Mouse (Mus musculus): ENCODE data around the gene Arsb. TPM values are rescaled to one million over a fixed set of nuclear protein-coding genes. Genes with fewer than 3 reads are reported as not detected.

Arsb gene
- total RNA-seq, 1 experiment from 2014 or later: 6.3 TPM

DNA sequence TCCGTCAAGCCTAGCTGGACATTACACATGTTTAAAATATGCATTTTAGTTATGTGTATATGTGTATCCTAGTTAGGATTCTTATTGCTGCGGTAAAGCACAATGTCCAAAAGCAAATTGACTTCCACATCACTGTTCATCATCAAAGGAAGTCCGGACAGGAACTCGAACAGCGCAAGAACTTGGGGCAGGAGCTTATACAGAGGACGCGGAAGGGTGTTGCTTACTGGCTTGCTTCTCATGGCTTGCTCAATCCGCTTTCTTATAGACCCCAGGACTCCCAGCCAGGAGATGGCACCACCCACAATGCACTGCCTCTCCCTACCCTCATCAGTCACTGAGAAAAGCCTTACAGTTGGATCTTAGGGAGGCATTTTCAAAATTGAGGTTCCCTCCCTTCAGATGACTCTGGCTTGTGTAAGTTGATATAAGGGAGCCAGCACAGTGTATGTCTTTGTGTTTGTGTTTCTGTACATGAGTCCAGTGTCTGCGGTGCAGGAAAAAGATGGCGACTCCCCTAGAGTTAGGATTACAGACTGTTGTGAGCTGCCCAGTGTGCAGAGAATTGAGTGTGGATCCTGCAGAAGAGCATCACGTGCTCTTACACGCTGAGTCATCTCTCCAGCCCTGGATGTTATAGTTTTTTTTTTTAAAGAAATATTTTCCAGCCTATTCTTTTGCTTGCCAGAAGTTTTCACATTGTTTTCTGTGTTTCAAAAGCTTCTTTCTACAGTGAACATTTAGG, 66.2 kb downstream of the Arsb start:
- ATAC-seq (ENCODE audit: extremely low read depth, insufficient number of reproducible peaks, low FRiP score, poor library complexity, severe bottlenecking): no peak

DNA sequence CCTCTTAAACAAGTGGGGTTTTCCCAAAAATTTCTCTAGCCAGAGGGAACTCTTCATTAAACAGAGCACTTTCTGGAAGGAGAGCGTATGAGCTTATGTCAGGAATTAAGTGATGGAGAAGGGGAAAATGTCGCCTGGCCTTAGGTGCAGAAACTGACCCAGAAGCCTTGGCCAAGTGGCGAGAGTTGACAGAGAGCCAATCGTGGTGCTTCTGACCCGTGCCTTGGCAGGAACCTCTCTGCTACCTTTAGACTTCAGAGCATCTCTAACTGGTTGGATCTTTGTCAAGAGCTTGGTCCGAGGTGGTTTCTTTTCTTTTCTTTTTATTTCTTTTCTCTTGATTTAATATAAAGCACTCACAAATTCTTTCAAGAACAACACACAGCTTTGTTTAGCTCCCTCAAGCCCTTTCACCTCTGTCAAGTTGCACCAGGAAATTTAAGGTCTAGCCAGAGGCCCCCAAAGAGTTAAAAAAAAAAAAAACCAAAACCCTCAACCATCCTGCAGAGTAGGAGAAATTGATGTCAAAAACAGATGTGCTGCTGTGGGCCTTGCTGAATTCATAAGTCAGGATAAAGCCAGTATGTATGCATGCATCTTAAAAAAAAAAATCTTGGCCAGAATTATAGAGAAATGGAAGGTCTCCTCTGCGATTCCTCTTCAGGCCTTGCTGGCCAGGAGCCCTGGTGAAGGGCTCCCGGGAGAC, 67.2 kb downstream of the Arsb start:
- no peak for ATAC-seq (ENCODE audit: extremely low read depth, insufficient number of reproducible peaks, low FRiP score, poor library complexity, severe bottlenecking)

DNA sequence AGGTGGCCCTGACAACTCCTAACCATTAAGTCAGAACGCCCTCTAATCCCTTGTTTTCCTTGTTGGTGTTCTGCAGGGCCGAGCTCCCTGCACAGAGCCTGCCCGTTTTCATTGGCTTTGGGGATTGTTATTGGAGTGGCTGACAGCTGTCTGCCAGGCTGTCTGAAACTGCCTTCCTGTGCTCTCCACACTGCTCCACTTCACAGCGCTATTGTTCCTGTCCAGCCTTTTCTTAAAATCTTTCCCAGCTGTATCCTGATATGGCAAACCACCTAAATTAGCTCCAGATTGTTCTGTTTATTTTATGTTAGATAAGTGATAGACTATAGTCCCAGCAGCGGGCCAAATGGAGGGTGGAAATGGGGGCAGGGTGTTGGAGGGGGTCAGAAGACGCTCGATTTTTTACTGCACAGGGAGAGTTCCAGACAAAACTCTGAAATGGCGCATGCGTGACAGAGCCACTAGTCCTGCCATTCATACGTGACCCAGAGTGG, 67.8 kb downstream of the Arsb start:
- ATAC-seq (ENCODE audit: extremely low read depth, insufficient number of reproducible peaks, low FRiP score, poor library complexity, severe bottlenecking): no peak

DNA sequence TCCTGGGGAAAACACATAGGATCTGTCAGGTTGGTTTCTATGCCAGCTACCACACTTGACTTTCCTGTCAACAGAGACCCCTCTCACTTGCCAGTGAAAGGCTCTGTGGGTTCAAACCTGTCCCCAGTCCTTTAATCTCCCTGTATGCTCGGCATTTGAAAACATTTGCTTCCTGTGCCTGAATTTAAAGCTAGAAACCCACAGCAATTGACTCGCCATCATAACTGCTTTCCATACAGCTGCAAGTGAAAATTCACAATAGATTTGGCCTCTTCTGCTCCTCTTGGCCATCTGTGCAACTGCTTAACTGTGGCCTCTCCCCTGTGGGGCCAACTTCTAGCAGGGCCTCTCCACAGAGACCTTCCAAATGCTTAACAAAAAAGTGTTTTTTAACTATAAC, 68.3 kb downstream of the Arsb start:
- no peak for ATAC-seq (ENCODE audit: extremely low read depth, insufficient number of reproducible peaks, low FRiP score, poor library complexity, severe bottlenecking)

DNA sequence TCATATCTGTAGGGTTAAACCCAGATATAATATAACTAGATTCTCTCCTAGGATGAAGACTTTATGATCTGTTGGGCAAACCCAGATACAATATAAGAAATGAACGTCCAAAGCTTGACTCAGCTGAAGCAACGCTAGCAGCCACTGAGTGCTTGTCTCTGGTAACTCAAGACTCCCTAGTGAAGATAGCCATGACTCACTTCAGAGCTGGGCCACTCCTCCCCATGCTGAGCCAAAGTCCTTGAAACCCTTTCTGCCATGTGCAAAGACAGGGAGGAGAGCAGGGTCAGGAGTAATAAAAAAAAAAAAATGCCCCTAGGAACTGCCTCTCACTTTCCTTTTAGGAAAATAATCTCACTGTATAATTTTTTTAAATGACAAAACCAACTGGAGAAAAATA, 68.7 kb downstream of the Arsb start:
- no peak for ATAC-seq (ENCODE audit: extremely low read depth, insufficient number of reproducible peaks, low FRiP score, poor library complexity, severe bottlenecking)

DNA sequence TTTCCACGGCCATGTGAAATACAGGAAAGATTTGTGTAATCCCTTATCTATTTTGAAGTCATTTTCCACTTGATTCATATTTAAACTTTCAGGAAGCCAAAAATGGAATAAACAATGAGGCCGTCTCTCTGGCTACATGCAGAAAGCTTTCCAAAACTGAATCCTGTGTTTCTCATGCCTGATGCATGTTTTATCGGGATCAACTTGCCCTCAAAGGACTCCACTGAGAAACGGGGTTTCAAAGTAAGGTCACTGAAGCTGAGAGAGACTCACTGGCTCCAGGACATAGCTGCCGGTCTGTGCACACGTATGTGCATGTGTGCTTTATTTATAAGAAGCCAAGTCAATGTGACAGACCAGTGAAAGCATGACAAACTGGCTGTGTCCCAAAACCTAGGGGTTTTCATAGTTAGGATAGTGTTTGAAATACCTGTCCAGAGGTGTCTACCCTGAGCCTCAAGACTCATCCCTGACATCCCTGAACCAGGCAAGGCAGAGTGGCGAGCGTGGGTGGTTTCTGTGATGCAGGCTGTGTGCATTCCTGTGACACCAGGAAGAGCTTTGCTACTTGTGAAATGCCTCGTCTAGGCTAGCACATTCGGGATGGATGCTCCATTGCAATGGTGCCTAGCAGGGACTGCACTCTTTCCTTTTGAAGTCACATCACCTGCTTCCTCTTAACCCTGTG, 75.5 kb downstream of the Arsb start:
- no peak for ATAC-seq (ENCODE audit: extremely low read depth, insufficient number of reproducible peaks, low FRiP score, poor library complexity, severe bottlenecking)

DNA sequence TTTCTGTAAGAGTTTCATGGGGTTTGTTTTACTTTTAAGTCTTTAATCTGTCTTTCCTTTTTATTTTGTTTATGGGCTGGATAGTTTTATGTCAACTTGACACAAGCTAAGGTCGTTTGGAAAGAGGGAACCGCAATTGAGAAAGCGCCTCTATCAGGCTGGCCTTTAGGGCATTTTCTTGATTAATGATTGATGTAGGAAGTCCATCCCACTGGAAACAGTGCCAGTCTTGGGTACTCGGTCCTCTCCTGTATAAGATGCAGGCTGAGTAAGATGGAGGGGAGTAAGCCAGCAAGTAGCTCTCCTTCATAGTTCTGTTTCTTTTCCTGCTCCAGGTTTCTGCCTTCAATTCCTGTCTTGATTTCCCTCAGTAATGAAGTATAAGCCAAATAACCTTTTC, 76.2 kb downstream of the Arsb start:
- ATAC-seq (ENCODE audit: extremely low read depth, insufficient number of reproducible peaks, low FRiP score, poor library complexity, severe bottlenecking): no peak

DNA sequence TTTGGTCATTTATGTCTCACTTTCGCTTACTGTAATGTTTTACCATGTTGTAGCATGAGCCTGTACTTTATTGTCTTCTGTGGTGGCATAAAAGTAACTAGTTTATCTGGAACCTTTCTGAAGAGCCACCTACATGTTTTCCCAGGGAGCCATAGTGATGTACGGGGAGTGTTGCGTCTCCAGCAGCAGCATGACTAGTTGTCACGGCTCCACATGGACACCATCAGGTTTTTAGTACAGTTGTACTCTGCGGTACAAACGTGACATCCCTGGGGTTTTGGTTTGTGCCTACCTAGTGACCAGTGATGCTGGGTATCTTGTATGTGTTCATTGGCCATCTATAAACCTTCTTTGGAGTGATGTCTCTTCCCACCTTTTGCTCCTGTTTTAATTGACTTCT, 77.2 kb downstream of the Arsb start:
- no peak for ATAC-seq (ENCODE audit: extremely low read depth, insufficient number of reproducible peaks, low FRiP score, poor library complexity, severe bottlenecking)

DNA sequence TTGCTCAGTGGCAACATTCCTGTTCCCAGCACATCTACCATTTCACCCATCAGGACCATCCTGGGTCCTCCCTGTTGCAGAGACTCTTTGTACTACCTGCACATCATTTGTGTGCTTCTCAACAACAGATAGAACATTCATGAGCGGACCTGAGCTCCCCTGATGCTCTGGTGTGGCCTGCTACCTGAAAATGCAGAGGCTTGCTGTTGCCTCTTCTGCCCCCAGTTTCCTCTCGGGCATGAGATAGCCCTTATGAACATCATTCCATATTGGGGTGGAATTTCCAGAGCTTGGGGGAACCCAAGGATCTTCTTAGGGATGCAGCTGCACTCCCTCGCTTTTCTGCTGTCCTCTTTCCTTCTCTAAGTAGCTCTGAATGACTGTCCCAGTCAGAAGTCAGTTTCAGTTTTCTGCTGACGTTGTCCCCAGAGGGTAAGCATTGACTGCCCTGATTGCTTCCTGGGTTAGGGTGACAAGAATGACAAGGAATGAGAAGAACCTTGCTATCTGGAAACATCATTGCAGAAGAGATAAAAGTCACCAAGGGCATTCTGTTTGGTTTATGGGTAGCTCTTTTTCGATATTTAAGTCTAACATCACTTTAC, 78.4 kb downstream of the Arsb start:
- ATAC-seq (ENCODE audit: extremely low read depth, insufficient number of reproducible peaks, low FRiP score, poor library complexity, severe bottlenecking): no peak

DNA sequence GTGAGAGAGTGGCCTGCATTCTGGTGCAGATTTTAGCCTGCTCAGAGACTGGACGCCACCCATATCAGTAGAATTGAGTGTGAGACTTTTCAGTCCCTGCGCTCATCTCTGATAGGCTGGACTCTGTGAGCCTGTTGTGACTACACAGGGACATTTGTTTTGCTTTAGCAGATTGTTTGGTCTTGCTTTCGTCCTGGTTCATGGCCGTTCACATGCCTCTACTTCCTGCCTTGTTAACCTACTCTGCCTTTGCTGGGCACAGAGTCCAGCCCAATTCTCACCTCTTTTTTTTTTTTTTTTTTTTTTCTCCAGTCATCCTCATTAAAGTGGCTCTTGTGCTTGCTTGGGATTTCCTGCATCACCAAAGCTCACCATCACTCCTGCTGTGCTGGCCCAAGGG, 79.2 kb downstream of the Arsb start:
- ATAC-seq (ENCODE audit: extremely low read depth, insufficient number of reproducible peaks, low FRiP score, poor library complexity, severe bottlenecking): no peak

DNA sequence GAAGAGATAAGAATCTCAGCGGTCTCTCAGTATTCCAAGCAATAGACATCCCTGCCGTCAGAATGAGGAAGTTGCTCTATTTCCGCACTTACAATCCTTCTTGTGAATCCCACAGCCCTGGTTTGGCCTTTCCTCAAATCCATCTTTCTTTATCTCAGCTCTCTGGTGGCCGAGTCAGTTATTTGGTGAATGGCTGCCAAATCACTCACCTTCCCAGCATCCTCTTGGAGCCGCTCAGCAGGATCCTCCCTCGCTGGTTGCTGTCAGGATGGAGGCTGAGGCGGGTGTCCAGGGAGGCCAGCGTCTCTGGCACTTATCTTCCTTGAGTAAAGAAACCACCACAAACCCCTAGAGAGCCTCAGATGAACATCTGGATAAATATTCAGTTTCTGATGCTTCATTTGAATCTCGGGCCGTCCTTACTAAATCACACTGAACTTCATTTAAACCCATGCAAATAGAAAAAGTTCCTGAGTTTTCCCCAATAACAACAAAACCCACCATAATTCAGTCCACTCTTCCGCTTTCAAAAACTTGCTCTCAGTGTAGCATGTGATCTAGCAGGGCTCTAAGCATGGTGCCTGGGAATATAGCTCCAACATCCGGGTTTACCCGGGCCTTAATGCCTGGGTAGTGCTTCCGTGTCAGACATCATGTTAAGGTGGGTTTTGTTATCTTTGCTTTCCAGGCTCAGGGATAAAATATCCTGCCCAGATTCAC, 81.1 kb downstream of the Arsb start:
- ATAC-seq (ENCODE audit: extremely low read depth, insufficient number of reproducible peaks, low FRiP score, poor library complexity, severe bottlenecking): no peak

DNA sequence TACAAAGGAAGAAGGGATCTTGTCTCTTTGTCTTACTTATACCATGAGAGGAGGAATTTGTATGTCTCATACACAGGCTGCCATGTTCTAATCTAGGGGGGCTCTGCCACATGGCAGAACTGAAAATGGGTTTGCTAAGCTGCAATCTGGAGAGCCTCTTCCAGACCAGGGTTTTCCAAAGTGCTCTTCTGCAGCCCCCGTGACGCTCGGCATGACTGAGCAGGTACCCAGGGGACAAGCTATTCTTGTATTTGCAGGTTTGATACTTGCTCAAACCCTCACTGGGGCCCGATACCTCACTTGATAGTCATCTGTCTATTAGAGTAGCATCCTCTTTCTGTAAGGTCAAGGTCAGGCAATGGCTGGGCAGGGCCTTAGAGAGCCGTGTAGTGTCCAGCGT, 82.3 kb downstream of the Arsb start:
- ATAC-seq (ENCODE audit: extremely low read depth, insufficient number of reproducible peaks, low FRiP score, poor library complexity, severe bottlenecking): no peak

DNA sequence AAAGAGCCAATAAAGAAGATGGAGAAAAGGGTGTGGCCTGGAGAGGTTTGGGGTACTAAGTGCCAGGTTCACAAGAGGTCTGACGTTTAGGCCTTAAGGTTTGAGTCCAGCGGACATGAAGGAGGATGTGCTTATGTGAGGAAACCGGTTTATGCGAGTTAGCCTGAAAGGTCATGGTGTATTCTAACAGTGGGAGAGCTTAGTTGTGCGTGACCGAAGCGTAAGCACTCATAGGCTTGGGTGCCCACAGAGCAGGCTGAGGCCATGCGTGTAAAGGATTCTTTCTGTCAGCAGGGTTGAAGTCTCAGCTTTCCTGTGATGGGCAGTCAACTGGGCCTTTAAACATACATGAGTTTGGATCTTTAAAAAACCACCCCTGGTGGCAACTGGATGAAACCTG, 82.9 kb downstream of the Arsb start:
- no peak for ATAC-seq (ENCODE audit: extremely low read depth, insufficient number of reproducible peaks, low FRiP score, poor library complexity, severe bottlenecking)

DNA sequence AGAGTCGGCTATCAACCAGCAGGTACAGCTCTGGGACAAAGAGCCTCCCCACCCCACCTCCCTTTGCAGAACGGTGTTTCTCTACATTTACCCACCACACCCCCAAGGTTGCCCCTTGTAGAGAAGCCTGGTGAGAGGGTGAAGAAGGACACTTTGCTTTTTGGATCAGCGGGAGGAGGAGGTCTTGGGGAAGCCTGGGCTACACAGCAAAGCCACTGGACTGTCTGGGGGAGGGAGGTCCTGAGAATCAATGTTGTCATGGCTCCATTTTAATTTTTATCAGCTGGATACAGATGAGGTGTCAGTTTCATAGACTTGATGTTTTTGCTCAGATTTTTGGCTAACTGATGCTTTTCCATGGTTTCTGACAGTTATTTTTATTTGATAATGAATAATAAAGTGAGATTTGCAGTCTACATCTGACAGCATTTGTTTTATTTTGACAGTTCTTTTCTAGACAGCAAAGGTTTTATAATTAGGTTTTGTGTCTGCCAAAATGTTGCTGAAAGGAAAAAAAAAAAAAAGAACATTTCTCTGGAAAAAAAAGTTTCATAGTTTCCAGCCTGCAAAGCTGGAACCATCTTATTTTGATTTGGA, 83.6 kb downstream of the Arsb start:
- ATAC-seq (ENCODE audit: extremely low read depth, insufficient number of reproducible peaks, low FRiP score, poor library complexity, severe bottlenecking): no peak

DNA sequence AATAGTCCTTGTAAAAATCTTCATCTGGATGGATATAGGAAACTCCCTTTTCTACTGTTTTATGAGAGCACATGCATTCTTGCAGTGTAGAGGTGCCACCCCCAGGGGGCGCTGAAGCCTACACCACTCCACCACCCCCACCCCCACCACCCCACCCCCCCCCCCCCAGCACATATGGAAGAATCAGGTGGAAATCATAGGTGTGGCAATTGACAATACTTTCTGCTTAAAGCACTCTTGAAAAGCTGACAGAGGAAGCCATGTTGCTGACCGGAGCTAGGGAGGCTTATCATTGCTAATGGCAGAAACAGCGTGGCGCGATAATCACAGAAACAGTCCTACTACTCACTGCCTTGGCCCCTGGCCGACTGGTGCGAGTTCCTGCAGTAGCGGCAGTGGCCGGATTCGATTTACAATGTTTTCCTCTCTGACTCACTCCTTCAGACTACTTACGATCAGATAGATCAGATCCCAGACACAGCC, 84.3 kb downstream of the Arsb start:
- no peak for ATAC-seq (ENCODE audit: extremely low read depth, insufficient number of reproducible peaks, low FRiP score, poor library complexity, severe bottlenecking)

DNA sequence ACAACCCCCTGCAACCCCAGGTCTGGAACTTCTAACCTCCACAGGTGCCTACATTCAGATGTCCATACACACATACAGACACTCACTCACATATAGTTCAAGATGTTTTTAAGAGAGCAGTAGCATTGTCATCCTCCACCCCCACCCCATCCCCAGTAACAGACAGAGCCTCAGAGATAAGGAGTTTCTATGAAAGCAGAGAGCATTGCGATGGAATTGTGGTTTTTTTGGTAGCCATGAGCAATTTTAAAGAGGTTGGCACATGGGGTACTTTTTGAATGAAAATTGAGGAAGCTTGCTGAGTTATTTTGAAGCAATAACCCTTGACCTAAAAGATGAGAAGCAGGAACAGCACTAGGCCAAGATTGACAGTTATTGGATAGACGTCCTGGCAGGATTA, 89.8 kb downstream of the Arsb start:
- ATAC-seq (ENCODE audit: extremely low read depth, insufficient number of reproducible peaks, low FRiP score, poor library complexity, severe bottlenecking): no peak

DNA sequence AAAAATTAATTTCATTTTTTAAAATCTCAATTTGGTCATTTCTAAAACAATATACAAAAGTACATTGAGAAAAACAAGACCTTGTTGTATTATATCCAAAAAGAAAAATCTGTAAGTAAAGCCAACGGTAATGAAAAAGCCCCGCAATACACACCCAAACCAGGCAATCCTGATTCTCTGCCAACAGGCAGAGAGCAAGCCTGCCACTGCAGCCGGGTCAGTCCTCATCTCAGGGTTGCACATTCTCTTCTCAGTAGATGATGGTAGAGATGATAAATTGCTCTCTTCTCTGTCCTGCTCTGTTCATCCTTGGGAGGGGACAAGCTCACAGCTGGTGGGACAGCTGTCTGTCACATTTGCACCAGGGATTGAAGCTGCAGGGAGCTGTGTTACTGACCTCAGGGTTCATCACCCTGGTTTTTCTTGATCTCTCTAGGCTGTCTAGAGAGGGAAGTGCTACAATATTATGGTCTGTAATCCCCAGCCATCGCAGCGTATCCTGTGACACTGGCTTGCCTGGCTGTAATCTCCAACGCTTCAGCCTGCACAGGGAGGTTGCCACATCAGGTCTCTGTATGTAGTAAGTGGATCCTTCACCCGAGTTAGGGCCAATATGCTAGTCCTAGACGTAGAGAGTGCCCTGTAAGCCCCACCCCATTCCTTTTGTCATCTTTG, 92.8 kb downstream of the Arsb start:
- ATAC-seq (ENCODE audit: extremely low read depth, insufficient number of reproducible peaks, low FRiP score, poor library complexity, severe bottlenecking): no peak

DNA sequence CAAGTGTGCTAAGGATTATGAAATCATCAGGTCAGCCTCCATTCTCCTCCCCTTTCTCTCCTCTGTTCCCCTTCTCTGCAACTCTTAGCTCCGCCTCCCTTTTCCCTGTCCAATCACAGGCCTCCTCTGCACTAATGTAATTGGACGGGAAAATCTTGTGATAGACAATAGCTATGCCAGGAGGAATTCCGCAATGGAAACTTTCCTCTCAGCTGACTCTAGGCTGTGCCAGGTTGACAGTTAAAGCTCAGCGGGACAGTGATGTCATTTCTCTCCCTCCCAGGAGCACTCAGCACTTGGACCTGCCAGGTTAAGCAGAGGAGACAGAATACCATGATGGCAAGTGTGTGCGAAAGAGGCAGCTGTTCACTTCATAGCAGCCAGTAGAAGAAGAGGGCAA, 95.2 kb downstream of the Arsb start:
- no peak for ATAC-seq (ENCODE audit: extremely low read depth, insufficient number of reproducible peaks, low FRiP score, poor library complexity, severe bottlenecking)
